Mouse (Mus musculus) neural tube, embryonic 13.5 days (tissue): ENCODE results near the gene Btbd2. TPM values are rescaled to one million over a fixed set of nuclear protein-coding genes. Genes with fewer than 3 reads are reported as not detected.
"Not testable (repeated sequence)": the region's sequence is repeated elsewhere in the genome, so short reads cannot be mapped to it uniquely, and the experiment has no call there.

ENCODE experiments used
- ATAC-seq: fragments of 200-750 bp; cut with Nextera tagmentation; 2 replicates; pipeline ENCODE4 v1.8.0; 2017; ENCODE audit warnings: low read depth, mild to moderate bottlenecking, moderate TSS enrichment, moderate library complexity
- H3K27ac ChIP-seq: fragments of 300-500 bp; sonication (generic); replicated peaks from 2 replicates; pipeline ENCODE4 v1.5.1; 2015; ENCODE audit warnings: moderate library complexity, mild to moderate bottlenecking, inconsistent platforms
- H3K27me3 ChIP-seq: fragments of 300-500 bp; sonication (generic); 2 replicates; pipeline ENCODE4 v1.6.1; 2015; ENCODE audit warnings: mild to moderate bottlenecking, inconsistent platforms
- H3K36me3 ChIP-seq: fragments of 300-500 bp; sonication (generic); 2 replicates; pipeline ENCODE4 v1.6.1; 2015; ENCODE audit warnings: mild to moderate bottlenecking, inconsistent platforms
- H3K4me1 ChIP-seq: fragments of 300-500 bp; sonication (generic); replicated peaks from 2 replicates; pipeline ENCODE4 v1.6.1; 2015; ENCODE audit warnings: inconsistent platforms
- H3K4me2 ChIP-seq: fragments of 300-500 bp; sonication (generic); 2 replicates; pipeline ENCODE4 v1.6.1; 2015; ENCODE audit warnings: inconsistent platforms, mild to moderate bottlenecking, moderate library complexity
- H3K4me3 ChIP-seq: fragments of 300-500 bp; sonication (generic); 2 replicates; pipeline ENCODE4 v1.5.1; 2015; ENCODE audit warnings: mild to moderate bottlenecking, inconsistent platforms
- H3K9ac ChIP-seq: fragments of 300-500 bp; sonication (generic); 2 replicates; pipeline ENCODE4 v1.6.1; 2015; ENCODE audit warnings: moderate library complexity, mild to moderate bottlenecking, inconsistent platforms
- H3K9me3 ChIP-seq: fragments of 300-500 bp; sonication (generic); 2 replicates; pipeline ENCODE4 v1.6.1; 2016; ENCODE audit warnings: inconsistent platforms
- whole genome bisulfite sequencing: fragments of 180-500 bp; shearing (Covaris S2); methylation state at CpG from one replicate; pipeline ENCODE4 v1.1.7; 2015; 5-methylcytosine and 5-hydroxymethylcytosine counted together
- microRNA-seq: library from miRNA; unstranded; fragments of <30 nt; microRNA quantifications from one replicate; pipeline ENCODE4, GENCODE M21; 2016
- polyA plus RNA-seq: library from polyadenylated mRNA; unstranded; fragments of >200 nt; fragmentation: Nextera tagmentation; extraction: Ambion mirVana; gene quantifications from 2 replicates; pipeline ENCODE4 v1.2.1, GENCODE M21; 2015

Gene Btbd2
- polyA plus RNA-seq, 1 experiment from 2014 or later: 93.9 TPM

GRCm38 (mm10) chr10:80606737-80607350 is 50.0 kb downstream of the Btbd2 start:
- peaks cover 45% of the 10 kb centered on the region for H3K36me3 ChIP-seq
- H3K4me2 ChIP-seq: no peak overlapping the region
- WGBS: 97% methylated on average over 34 of the region's 34 CpGs
- no peaks in the 10 kb centered on the region for H3K9me3 ChIP-seq
- H3K9ac ChIP-seq: no peak overlapping the region
- no peak overlapping the region for H3K4me3 ChIP-seq
- no peak overlapping the region for H3K27ac ChIP-seq
- no peak for ATAC-seq
- H3K4me1 ChIP-seq: peaks cover 24% of the 10 kb centered on the region
- no peaks in the 10 kb centered on the region for H3K27me3 ChIP-seq

DNA sequence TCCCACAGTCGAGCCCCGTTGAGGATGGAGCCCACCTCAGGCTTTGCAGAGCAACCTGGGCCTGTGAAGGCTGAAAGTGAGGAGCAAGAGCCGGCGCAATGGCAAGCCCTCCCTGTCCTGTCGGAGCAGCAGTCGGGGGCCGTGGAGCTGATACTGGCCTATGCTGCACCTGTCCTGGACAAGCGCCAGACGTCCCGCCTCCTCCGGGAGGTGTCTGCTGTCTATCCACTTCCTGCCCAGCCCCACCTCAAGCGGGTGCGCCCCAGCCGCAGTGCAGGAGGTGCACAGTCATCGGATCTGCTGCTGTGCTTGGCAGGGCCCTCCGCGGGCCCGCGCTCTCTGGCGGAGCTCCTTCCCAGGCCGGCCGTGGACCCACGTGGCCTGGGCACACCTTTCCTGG is 50.6 kb downstream of the Btbd2 start:
- Histone ChIP-seq H3K4me2 (no peak overlapping the region), H3K4me1 (peaks cover 24% of the 10 kb centered on the region), H3K4me3 (no peak overlapping the region), H3K9ac (no peak overlapping the region), H3K9me3 (no peaks in the 10 kb centered on the region), H3K36me3 (peaks cover 41% of the 10 kb centered on the region), H3K27ac (no peak overlapping the region), H3K27me3 (no peaks in the 10 kb centered on the region)
- WGBS: 92% methylated on average over 23 of the region's 23 CpGs
- no peak for ATAC-seq

DNA sequence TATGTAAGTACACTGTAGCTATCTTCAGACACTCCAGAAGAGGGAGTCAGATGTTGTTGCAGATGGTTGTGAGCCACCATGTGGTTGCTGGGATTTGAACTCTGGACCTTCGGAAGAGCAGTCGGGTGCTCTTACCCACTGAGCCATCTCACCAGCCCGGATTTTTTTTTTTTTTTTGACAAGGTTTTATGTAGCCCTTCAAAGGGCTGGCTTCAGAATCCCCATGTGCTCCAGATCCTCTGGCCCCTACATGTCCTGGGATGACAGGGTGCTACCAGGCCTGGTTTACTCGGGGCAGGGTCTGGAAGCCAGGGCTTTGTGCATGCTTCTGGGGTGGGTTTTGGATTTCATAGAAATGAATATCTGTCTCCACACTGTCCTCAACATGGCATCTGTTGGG is 51.1 kb downstream of the Btbd2 start, which contains the start of gene Gm49322:
Gene Gm49322 (plus strand): TSS at position 301 of the 400 bp plus-strand sequence.
- Histone ChIP-seq H3K4me1 (peaks cover 24% of the 10 kb centered on the region), H3K36me3 (peaks cover 40% of the 10 kb centered on the region)
- H3K4me3 ChIP-seq, H3K27ac ChIP-seq, H3K4me2 ChIP-seq, ATAC-seq, H3K9me3 ChIP-seq, H3K27me3 ChIP-seq, H3K9ac ChIP-seq: not testable (repeated sequence)
- 86% methylated on average over 4 of the region's 4 CpGs for WGBS

GRCm38 (mm10) chr10:80604988-80605387 is 51.9 kb downstream of the Btbd2 start:
- Histone ChIP-seq H3K27ac (no peak overlapping the region), H3K4me2 (no peak overlapping the region), H3K9me3 (no peaks in the 10 kb centered on the region), H3K27me3 (no peaks in the 10 kb centered on the region), H3K9ac (no peak overlapping the region), H3K36me3 (peaks cover 40% of the 10 kb centered on the region), H3K4me3 (no peak overlapping the region), H3K4me1 (peaks cover 24% of the 10 kb centered on the region)
- 92% methylated on average over 2 of the region's 2 CpGs for WGBS
- ATAC-seq: no peak

- peak overlapping the region; percentile 83 for H3K9ac ChIP-seq
Observed at GRCm38 (mm10) chr10:80604001-80604509, 52.8 kb downstream of the Btbd2 start.

GRCm38 (mm10) chr10:80603364-80603763 is 53.5 kb downstream of the Btbd2 start:
- WGBS: 37% methylated on average over 7 of the region's 7 CpGs
- H3K4me2 ChIP-seq: peak overlapping the region; percentile 87
- peak; percentile 34 for ATAC-seq

More at GRCm38 (mm10) chr10:80604001-80604509, 52.8 kb downstream of the Btbd2 start:
- H3K9me3 ChIP-seq: no peaks in the 10 kb centered on the region
- ATAC-seq: no peak
- H3K4me2 ChIP-seq: peak overlapping the region; percentile 87
- WGBS: 80% methylated on average over 7 of the region's 7 CpGs
- H3K4me1 ChIP-seq: peaks cover 24% of the 10 kb centered on the region
- H3K27ac ChIP-seq: peak overlapping the region; percentile 90; the same call in 1 of the 2 replicates
- H3K4me3 ChIP-seq: peak overlapping the region; percentile 72
- no peaks in the 10 kb centered on the region for H3K27me3 ChIP-seq
- peaks cover 31% of the 10 kb centered on the region for H3K36me3 ChIP-seq

GRCm38 (mm10) chr10:80602698-80603325 is 54.1 kb downstream of the Btbd2 start, which contains the start of the genes Scamp4 and Adat3:
TSS of gene Scamp4 (plus strand) at chr10:80602872.
TSS of gene Adat3 (plus strand) at chr10:80602880.
- H3K4me1 ChIP-seq: peaks cover 24% of the 10 kb centered on the region
- H3K27ac ChIP-seq: peak within 1 kb of the TSS; percentile 90
- peak within 1 kb of the TSS; percentile 83 for H3K9ac ChIP-seq
- peak; percentile 96 for ATAC-seq
- WGBS: under 1% methylated on average over 54 of the region's 54 CpGs
- no peaks in the 10 kb centered on the region for H3K9me3 ChIP-seq
- peaks cover 5% of the 10 kb centered on the region; the same call in 1 of the 2 replicates for H3K27me3 ChIP-seq
- peaks cover 19% of the 10 kb centered on the region for H3K36me3 ChIP-seq
- H3K4me2 ChIP-seq: peak within 1 kb of the TSS; percentile 87
- peak within 1 kb of the TSS; percentile 72 for H3K4me3 ChIP-seq

More at GRCm38 (mm10) chr10:80603364-80603763, 53.5 kb downstream of the Btbd2 start:
- Histone ChIP-seq H3K4me1 (peaks cover 24% of the 10 kb centered on the region), H3K4me3 (peak overlapping the region; percentile 72), H3K36me3 (peaks cover 24% of the 10 kb centered on the region), H3K9ac (peak overlapping the region; percentile 83), H3K9me3 (no peaks in the 10 kb centered on the region), H3K27ac (peak overlapping the region; percentile 90), H3K27me3 (no peaks in the 10 kb centered on the region)

GRCm38 (mm10) chr10:80596318-80596717 is 60.6 kb downstream of the Btbd2 start:
- Histone ChIP-seq H3K27ac (no peak overlapping the region), H3K4me2 (no peak overlapping the region), H3K27me3 (peaks cover 5% of the 10 kb centered on the region; the same call in 1 of the 2 replicates), H3K4me3 (no peak overlapping the region), H3K36me3 (no peaks in the 10 kb centered on the region), H3K9me3 (no peaks in the 10 kb centered on the region), H3K9ac (no peak overlapping the region), H3K4me1 (no peaks in the 10 kb centered on the region)
- ATAC-seq: no peak
- WGBS: 52% methylated on average over 4 of the region's 4 CpGs

Small RNA genes within 50 kb of the gene (microRNA-seq; reads per million reads assigned to microRNA genes)
- gene Mir6912: not detected

Other genes with a start within 250 kb of the Btbd2 start
- 62.1 and 70.4 TPM in 2 replicates for gene Tcf3, start 223.4 kb downstream of the Btbd2 start, polyA plus RNA-seq
- gene Onecut3, start 162.2 kb downstream of the Btbd2 start, polyA plus RNA-seq: 0.92 and 1.2 TPM in 2 replicates
- gene Atp8b3, start 117.9 kb downstream of the Btbd2 start, polyA plus RNA-seq: 1.2 and 1.4 TPM in 2 replicates
- gene Rexo1, start 95.5 kb downstream of the Btbd2 start, polyA plus RNA-seq: 26.8 and 28.0 TPM in 2 replicates
- gene Klf16, start 79.8 kb downstream of the Btbd2 start, polyA plus RNA-seq: 4.9 and 5.5 TPM in 2 replicates
- gene Abhd17a, start 66.7 kb downstream of the Btbd2 start, polyA plus RNA-seq: 108 and 123 TPM in 2 replicates
- gene Scamp4, start 54.2 kb downstream of the Btbd2 start, polyA plus RNA-seq: 62.7 and 64.8 TPM in 2 replicates
- gene Adat3, start 54.2 kb downstream of the Btbd2 start, polyA plus RNA-seq: 3.0 and 4.8 TPM in 2 replicates
- 2.8 and 3.7 TPM in 2 replicates for gene Gm49322, start 51.0 kb downstream of the Btbd2 start, polyA plus RNA-seq
- 98.0 and 110 TPM in 2 replicates for gene Csnk1g2, start 34.2 kb downstream of the Btbd2 start, polyA plus RNA-seq
- 61.4 and 63.4 TPM in 2 replicates for gene Mknk2, start 21.0 kb upstream of the Btbd2 start, polyA plus RNA-seq
- gene Mob3a, start 44.9 kb upstream of the Btbd2 start, polyA plus RNA-seq: 46.4 and 55.1 TPM in 2 replicates
- 37.2 and 39.1 TPM in 2 replicates for gene Izumo4, start 45.1 kb upstream of the Btbd2 start, polyA plus RNA-seq
- 106 and 114 TPM in 2 replicates for gene Ap3d1, start 85.2 kb upstream of the Btbd2 start, polyA plus RNA-seq
- 16.4 and 19.5 TPM in 2 replicates for gene Dot1l, start 98.1 kb upstream of the Btbd2 start, polyA plus RNA-seq
- 67.5 and 71.0 TPM in 2 replicates for gene Sf3a2, start 141.1 kb upstream of the Btbd2 start, polyA plus RNA-seq
- 128 and 137 TPM in 2 replicates for gene Plekhj1, start 141.6 kb upstream of the Btbd2 start, polyA plus RNA-seq
- gene Amh, start 148.2 kb upstream of the Btbd2 start, polyA plus RNA-seq: 0.11 TPM in 1 of 2 replicates, not detected in the other
- gene Jsrp1, start 156.4 kb upstream of the Btbd2 start, polyA plus RNA-seq: 0.76 and 1.1 TPM in 2 replicates
- 1,173 and 1,183 TPM in 2 replicates for gene Oaz1, start 169.6 kb upstream of the Btbd2 start, polyA plus RNA-seq
- 2.3 and 3.2 TPM in 2 replicates for gene Lingo3, start 187.0 kb upstream of the Btbd2 start, polyA plus RNA-seq
- 199 and 218 TPM in 2 replicates for gene Lsm7, start 198.1 kb upstream of the Btbd2 start, polyA plus RNA-seq
- 62.0 and 66.2 TPM in 2 replicates for gene Sppl2b, start 198.2 kb upstream of the Btbd2 start, polyA plus RNA-seq
- gene Tmprss9, start 214.8 kb upstream of the Btbd2 start, polyA plus RNA-seq: 0.08 and 0.31 TPM in 2 replicates
- 328 and 331 TPM in 2 replicates for gene Timm13, start 243.9 kb upstream of the Btbd2 start, polyA plus RNA-seq